Mouse (Mus musculus): Measurements from ENCODE around the gene Arid2.
"Not testable (repeated sequence)": the region's sequence is repeated elsewhere in the genome, so short reads cannot be mapped to it uniquely, and the experiment has no call there.

Arid2 gene

DNA sequence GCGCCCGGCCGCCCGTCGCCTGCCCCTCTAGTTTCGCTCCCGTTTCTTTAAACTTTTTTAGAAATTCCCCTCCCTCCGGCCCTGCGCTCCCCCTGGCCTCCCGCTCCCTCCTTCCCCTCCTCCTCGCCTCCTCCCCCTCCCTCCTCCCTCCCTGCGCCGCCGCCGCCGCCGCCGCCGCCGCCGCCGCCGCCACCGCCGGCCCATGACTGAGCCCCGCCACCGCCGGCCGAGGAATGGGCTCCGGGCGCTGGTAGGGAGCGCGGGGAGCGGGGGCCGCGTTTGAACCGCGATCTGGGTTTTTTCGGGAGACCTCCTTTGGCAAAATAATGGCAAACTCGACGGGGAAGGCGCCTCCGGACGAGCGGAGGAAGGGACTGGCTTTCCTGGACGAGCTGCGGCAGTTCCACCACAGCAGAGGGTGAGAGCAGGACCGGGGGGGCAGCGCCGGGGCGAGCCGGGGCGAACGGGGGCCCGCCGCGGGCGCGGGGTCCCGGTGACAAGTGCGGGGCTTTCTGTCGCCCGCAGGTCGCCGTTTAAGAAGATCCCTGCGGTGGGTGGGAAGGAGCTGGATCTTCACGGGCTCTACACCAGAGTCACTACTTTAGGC lies at the start of gene Arid2:
TSS of gene Arid2 (plus strand) at position 150 of the 607 bp plus-strand sequence.
- in situ Hi-C loops (cut with MboI, MseI), result loop anchor here (5.0 kb wide), 1 partner anchor 495 kb away; the partner anchor contains the start of gene Ano6

GRCm38 (mm10) chr15:96238071-96238470 lies 49.2 kb upstream of the Arid2 start:
- in situ Hi-C loops (cut with MboI, MseI), result no loop called here

GRCm38 (mm10) chr15:96244171-96244570 lies 43.1 kb upstream of the Arid2 start:
- in situ Hi-C loops (cut with MboI, MseI), result no loop called here

- in situ Hi-C loops (cut with MboI, MseI), result not testable (repeated sequence)
Measured at GRCm38 (mm10) chr15:96244715-96245114, 42.6 kb upstream of the Arid2 start.

GRCm38 (mm10) chr15:96253827-96254226 lies 33.5 kb upstream of the Arid2 start:
- in situ Hi-C loops (cut with MboI, MseI), result no loop called here

DNA sequence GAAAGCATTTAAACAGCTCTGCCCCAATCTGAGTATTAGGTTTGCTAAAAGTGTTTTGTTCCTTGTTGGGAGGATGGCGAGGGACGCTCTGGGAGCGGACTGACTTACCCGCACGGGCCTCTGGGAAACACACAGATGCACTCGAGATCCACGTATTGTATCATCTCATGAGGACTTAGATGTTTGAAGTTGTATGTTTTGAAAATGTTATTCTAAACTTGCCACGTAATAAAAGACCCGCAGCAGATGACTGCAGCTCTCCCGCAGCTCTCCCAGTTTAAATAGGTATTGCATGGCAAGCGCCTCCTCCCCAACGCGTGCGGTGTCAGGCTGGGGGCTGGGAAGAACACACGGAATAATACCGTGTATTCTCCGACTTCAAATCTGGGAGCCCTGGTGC lies 33.0 kb upstream of the Arid2 start:
- in situ Hi-C loops (cut with MboI, MseI), result no loop called here

DNA sequence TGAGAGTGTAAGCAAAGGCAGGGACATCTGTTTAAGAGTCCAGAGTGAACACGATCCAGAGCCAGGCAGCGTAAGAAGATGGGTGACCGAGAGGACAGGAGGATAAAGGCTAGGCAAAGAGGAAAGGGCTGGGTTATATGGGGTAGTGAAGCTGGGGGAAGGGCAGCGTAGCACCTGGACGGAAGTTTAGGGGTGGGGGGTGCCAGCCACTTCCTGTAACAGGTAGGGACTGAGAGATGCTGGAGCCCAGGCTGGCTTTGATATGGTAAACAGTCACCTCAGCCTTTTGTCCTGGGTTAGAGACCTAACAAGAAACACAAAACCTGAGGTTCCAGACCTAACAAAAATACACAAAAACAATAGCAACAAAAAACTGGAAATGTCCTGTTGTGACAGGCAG lies 29.5 kb upstream of the Arid2 start:
- in situ Hi-C loops (cut with MboI, MseI), result no loop called here

- in situ Hi-C loops (cut with MboI, MseI), result no loop called here
Measured at GRCm38 (mm10) chr15:96264614-96265013, 22.7 kb upstream of the Arid2 start.

DNA sequence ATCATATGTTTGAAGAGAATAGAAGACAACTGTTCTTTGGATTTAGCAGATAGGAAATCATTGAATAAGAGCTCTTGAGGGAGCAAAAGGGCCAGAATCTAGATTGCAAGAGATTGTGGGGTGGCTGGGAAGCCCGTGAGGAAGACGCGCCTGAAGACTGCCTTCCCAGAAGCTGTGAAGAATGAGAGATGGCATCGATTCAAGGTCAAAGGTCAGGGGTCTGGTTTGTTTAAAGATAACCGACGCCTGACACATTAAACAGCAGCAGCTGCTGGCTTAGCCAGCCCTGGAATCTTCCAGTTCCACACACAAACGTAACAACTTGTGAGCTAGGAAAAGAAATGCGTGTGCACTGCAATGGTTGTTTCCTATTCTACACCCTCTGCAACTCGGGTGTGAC lies 19.4 kb upstream of the Arid2 start:
- in situ Hi-C loops (cut with MboI, MseI), result no loop called here

DNA sequence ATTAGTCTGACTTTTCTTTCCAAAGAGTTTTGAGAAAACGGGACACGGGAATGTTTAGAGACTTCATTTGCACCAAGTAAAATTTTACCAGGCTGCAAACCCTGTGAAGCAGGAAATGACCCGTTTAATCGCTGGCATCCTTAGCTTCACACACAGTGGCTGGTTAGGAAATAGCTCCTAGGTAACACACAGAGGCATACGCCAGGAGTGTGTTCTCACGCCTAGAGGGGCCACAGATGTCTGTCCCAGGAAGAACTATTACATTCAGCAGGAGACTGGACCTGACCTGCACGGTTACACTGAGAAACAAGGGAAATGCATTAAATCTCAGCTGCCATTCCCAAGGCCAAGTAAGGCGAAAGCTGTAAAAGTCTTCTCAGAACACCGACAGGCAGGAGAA lies 18.7 kb upstream of the Arid2 start:
- in situ Hi-C loops (cut with MboI, MseI), result no loop called here

GRCm38 (mm10) chr15:96269402-96269801 lies 17.9 kb upstream of the Arid2 start:
- in situ Hi-C loops (cut with MboI, MseI), result no loop called here

GRCm38 (mm10) chr15:96270272-96270880 lies 16.9 kb upstream of the Arid2 start:
- in situ Hi-C loops (cut with MboI, MseI), result no loop called here

- in situ Hi-C loops (cut with MboI, MseI), result no loop called here
Measured at GRCm38 (mm10) chr15:96272356-96272755, 15.0 kb upstream of the Arid2 start.

DNA sequence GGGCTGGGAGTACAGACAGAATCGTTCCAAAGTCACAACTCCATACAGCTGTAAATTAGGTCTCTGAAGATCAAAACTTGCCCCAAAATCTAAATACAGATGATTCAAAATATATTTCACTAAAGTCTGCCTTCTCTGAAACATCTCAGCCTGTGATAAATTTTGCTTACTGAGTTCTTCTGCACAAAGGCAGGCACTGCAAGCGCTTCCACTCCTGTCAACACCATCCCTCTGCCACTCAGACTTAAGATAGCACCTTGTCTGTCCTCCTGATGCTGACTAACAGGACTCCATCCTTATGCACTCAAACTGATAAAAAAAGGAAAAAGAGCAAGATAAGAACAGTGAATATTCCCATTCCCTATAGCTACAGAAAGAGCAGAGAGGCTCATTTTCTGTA lies 13.0 kb upstream of the Arid2 start:
- in situ Hi-C loops (cut with MboI, MseI), result no loop called here

GRCm38 (mm10) chr15:96275198-96275597 lies 12.1 kb upstream of the Arid2 start:
- in situ Hi-C loops (cut with MboI, MseI), result no loop called here

- in situ Hi-C loops (cut with MboI, MseI), result no loop called here
Measured at GRCm38 (mm10) chr15:96275810-96276493, 11.4 kb upstream of the Arid2 start.

GRCm38 (mm10) chr15:96277061-96277460 lies 10.3 kb upstream of the Arid2 start:
- in situ Hi-C loops (cut with MboI, MseI), result no loop called here

DNA sequence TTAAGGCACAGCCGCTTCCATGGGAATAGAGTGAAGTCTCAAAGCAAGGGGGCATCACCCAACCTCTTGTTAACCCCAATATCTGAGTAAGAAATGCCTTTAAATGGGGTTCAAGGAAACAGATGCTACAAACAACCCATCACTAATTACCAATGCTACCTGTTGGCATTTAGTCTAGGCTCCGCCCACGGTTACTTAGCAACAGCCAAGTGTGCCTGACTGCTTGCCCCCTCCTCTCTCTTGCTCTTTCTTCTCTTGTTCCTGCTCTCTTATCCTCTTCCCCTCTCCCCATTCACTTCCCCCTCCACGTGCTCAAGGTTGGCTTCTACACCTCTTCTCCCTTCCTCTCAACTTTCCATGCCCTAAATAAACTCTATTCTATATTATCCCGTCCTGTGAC lies 6.1 kb upstream of the Arid2 start:
- in situ Hi-C loops (cut with MboI, MseI), result no loop called here

GRCm38 (mm10) chr15:96283141-96283540 lies 4.2 kb upstream of the Arid2 start:
- in situ Hi-C loops (cut with MboI, MseI), result no loop called here

DNA sequence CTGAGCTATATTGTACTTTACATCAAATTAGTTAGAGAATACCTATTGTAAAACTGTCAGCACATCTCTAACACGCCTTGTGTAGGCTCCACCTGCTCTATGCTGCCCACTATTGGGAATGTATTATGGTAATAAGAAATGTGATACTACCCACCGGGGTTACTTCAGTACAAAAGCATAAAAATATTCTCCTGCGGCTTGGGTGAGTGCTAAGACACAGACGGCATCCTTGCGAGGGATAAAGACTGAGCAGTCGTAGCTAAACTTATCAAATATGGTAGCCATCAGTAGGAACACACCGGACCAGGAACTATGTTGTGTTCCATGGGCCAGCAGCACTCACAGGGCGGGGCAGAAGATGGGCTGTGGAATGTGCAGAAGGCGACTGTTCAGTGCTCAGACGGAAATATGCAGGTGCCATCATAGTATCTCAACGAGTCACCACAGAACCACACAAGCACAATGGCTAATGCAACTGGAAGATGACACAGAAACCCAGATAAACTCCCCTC lies 3.3 kb upstream of the Arid2 start:
- in situ Hi-C loops (cut with MboI, MseI), result no loop called here

GRCm38 (mm10) chr15:96284711-96285322 lies 2.5 kb upstream of the Arid2 start:
- in situ Hi-C loops (cut with MboI, MseI), result loop anchor here (5.0 kb wide), 1 partner anchor 493 kb away; the partner anchor contains the start of gene Ano6

GRCm38 (mm10) chr15:96285323-96286014 lies 1.8 kb upstream of the Arid2 start:
- in situ Hi-C loops (cut with MboI, MseI), result loop anchor here (5.0 kb wide), 1 partner anchor 493 kb away; the partner anchor contains the start of gene Ano6
